Mouse (Mus musculus) midbrain, embryonic 16.5 days (tissue): ENCODE measurements around the gene Map4k3. TPM values are rescaled to one million over a fixed set of nuclear protein-coding genes. Genes with fewer than 3 reads are reported as not detected.

Experiments used
- ATAC-seq: fragments of 200-750 bp; cut with Nextera tagmentation; 2 replicates; pipeline ENCODE4 v1.8.0; 2017; ENCODE audit warnings: moderate TSS enrichment
- H3K27ac ChIP-seq: fragments of 300-500 bp; sonication (generic); 2 replicates; pipeline ENCODE4 v1.5.1; 2014; ENCODE audit warnings: mild to moderate bottlenecking, low read length, mixed read lengths
- H3K27me3 ChIP-seq: fragments of 300-500 bp; sonication (generic); 2 replicates; pipeline ENCODE4 v1.6.1; 2014; ENCODE audit warnings: low read depth, low read length, mixed read lengths; ENCODE audit not compliant: control insufficient read depth, insufficient read depth
- H3K36me3 ChIP-seq: fragments of 300-500 bp; sonication (generic); 2 replicates; pipeline ENCODE4 v1.6.1; 2014; ENCODE audit warnings: mild to moderate bottlenecking, low read length, moderate library complexity, mixed read lengths; ENCODE audit not compliant: control insufficient read depth, insufficient read depth
- H3K4me1 ChIP-seq: fragments of 300-500 bp; sonication (generic); 2 replicates; pipeline ENCODE4 v1.6.1; 2014; ENCODE audit warnings: mild to moderate bottlenecking, low read length, mixed read lengths; ENCODE audit not compliant: control insufficient read depth, insufficient read depth
- H3K4me2 ChIP-seq: fragments of 300-500 bp; sonication (generic); 2 replicates; pipeline ENCODE4 v1.6.1; 2014; ENCODE audit warnings: mild to moderate bottlenecking, low read length, mixed read lengths
- H3K4me3 ChIP-seq: fragments of 300-500 bp; sonication (generic); 2 replicates; pipeline ENCODE4 v1.5.1; 2014; ENCODE audit warnings: low read depth, mild to moderate bottlenecking, low read length, moderate library complexity, mixed read lengths
- H3K9ac ChIP-seq: fragments of 300-500 bp; sonication (generic); 2 replicates; pipeline ENCODE4 v1.6.1; 2014; ENCODE audit warnings: low read depth, low read length, mixed read lengths
- H3K9me3 ChIP-seq: fragments of 300-500 bp; sonication (generic); replicated peaks from 2 replicates; pipeline ENCODE4 v1.6.1; 2014; ENCODE audit warnings: mild to moderate bottlenecking, low read length, mixed read lengths; ENCODE audit not compliant: control insufficient read depth, poor library complexity, severe bottlenecking
- WGBS: fragments of 180-500 bp; shearing (Covaris S2); extraction: QIAGEN DNeasy Blood & Tissue Kit; methylation state at CpG from one replicate; pipeline ENCODE4 v1.1.7; 2014; 5-methylcytosine and 5-hydroxymethylcytosine counted together
- polyA plus RNA-seq: library from polyadenylated mRNA; unstranded; fragments of >200 nt; fragmentation: Nextera tagmentation; extraction: Ambion mirVana; gene quantifications from 2 replicates; pipeline ENCODE4 v1.2.1, GENCODE M21; 2015

Map4k3 gene
- polyA plus RNA-seq, 1 experiment from 2014 or later, result 21.2 TPM

DNA sequence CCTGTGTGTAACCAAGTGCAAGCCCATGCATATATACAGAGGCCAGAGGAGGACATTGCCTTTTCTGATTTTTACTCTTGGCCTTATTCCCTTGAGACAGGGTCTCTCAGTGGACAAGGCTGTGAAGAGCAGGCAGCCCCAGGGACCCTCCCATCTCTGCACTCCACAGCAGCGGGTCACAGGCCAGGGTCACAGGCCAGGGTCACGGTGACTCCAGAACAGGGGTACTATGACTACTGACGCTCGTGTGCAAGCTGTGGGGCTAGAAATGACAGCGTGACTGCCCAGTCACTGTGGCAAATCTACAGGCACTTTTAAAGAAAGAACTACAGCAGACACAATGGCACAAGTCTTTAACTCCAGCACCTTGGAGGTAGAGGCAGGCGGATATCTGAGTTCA lies 50.1 kb downstream of the Map4k3 start:
- Histone ChIP-seq H3K4me3 (no peak overlapping the region), H3K9me3 (no peaks in the 10 kb centered on the region), H3K4me2 (no peak overlapping the region), H3K27ac (no peak overlapping the region), H3K27me3 (no peaks in the 10 kb centered on the region), H3K9ac (no peak overlapping the region), H3K36me3 (no peaks in the 10 kb centered on the region), H3K4me1 (no peaks in the 10 kb centered on the region; the same call in 1 of the 2 replicates)
- no peak for ATAC-seq
- 72% methylated on average over 6 of the region's 6 CpGs for WGBS

DNA sequence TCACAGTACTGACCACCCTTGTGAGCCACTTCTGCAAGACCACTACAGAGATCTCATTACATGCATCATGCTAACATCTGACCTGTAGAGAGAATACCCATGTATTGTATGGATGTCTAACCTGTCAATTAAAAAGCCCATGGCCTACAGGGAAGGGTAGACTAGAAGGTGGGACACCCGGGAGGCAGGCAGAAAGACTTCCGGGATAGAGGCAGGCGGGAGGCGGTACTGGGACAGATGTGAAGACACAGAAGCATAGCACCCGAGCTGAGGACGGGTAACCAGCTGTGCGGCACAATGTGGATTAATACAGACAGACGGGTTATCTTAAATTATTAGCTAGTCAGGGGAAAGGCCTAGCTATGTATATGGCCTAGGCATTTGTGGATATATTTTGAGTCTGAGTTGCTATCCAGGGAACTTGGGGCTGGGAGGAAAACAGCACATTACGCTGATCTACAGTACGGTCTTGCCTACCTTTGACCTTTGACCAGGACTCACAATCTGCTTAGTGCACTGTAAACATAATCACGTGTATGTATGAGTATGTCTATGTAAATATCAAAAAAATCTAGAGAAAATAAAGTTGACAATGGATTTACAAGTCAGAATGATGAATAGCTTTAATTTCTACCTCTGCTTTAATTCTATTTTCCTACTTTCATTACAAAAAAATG lies 51.3 kb downstream of the Map4k3 start:
- H3K27ac ChIP-seq, result no peak overlapping the region
- H3K4me2 ChIP-seq, result no peak overlapping the region
- H3K36me3 ChIP-seq, result no peaks in the 10 kb centered on the region
- H3K9ac ChIP-seq, result no peak overlapping the region
- no peaks in the 10 kb centered on the region for H3K9me3 ChIP-seq
- WGBS, result 69% methylated on average over 11 of the region's 11 CpGs
- ATAC-seq, result no peak
- no peaks in the 10 kb centered on the region; the same call in 1 of the 2 replicates for H3K4me1 ChIP-seq
- no peaks in the 10 kb centered on the region for H3K27me3 ChIP-seq
- H3K4me3 ChIP-seq, result no peak overlapping the region

DNA sequence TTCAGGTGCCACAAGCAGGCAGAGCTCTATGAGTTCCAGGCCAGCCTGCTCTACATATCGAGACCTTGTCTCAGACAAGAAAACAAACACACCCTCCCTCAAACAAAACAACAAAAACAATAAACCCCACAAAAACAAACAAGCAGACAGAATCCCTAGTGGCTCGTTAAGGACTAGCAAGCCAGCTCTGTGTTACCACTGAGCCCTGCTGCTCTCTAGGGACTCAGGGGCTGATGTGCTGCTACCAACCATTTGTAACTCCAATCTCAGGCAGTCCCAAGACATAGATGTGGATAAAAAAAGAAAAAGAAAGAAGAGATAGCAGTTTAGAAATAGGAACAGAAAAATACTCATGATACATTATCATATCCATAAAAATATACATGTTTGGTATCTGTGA lies 52.1 kb downstream of the Map4k3 start:
- Histone ChIP-seq H3K9me3 (no peaks in the 10 kb centered on the region), H3K27me3 (no peaks in the 10 kb centered on the region), H3K4me1 (no peaks in the 10 kb centered on the region; the same call in 1 of the 2 replicates), H3K9ac (no peak overlapping the region), H3K4me2 (no peak overlapping the region), H3K36me3 (no peaks in the 10 kb centered on the region), H3K4me3 (no peak overlapping the region), H3K27ac (no peak overlapping the region)
- ATAC-seq, result no peak
- 68% methylated on average over 2 of the region's 2 CpGs for WGBS

DNA sequence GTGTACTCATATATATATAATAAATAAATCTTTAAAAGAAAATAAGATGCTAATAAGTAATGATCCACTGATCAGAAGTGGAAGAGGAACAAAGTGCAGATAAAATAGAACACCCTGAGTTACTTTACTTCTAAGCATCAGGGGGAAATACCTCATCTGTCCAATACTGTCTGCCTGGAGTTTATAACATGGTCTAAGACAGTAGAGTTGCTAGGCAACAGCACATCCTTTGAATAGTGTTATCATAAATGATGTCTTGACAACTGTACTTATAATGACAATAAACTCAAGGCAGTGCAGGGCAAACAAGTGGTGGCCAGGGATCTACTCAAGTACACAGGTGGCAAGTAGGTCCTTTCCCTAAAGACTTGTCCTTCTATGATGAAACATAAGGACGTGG lies 57.9 kb downstream of the Map4k3 start:
- H3K4me2 ChIP-seq, result no peak overlapping the region
- no peaks in the 10 kb centered on the region for H3K9me3 ChIP-seq
- H3K4me3 ChIP-seq, result no peak overlapping the region
- no peaks in the 10 kb centered on the region for H3K27me3 ChIP-seq
- 97% methylated on average over 1 of the region's 1 CpGs for WGBS
- ATAC-seq, result peak; percentile 59; the same call in 1 of the 2 replicates
- H3K9ac ChIP-seq, result no peak overlapping the region
- no peaks in the 10 kb centered on the region for H3K36me3 ChIP-seq
- H3K27ac ChIP-seq, result no peak overlapping the region
- no peaks in the 10 kb centered on the region for H3K4me1 ChIP-seq

DNA sequence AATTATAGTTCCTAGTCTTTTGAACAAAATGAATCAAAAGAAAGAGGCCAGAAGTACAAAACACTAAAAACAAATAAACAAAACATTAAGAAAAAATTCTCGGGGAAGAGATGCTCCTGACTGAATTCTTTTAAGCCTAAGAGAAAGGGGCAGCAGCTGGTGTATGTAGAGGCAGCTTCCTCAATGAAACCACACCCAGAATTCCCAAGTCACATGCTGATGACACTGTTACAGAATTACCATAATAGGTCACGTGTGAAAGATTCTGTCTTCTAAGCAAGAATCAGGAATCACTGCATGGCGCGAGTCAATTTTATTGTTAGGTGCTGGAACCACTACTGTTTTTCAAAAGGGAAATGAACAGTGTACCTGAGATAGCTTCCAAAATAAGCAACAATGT lies 64.7 kb downstream of the Map4k3 start:
- no peak for ATAC-seq
- Histone ChIP-seq H3K4me2 (no peak overlapping the region), H3K27ac (no peak overlapping the region), H3K9me3 (no peaks in the 10 kb centered on the region), H3K27me3 (no peaks in the 10 kb centered on the region), H3K4me1 (peaks cover 5% of the 10 kb centered on the region; the same call in 1 of the 2 replicates), H3K36me3 (no peaks in the 10 kb centered on the region), H3K4me3 (no peak overlapping the region), H3K9ac (no peak overlapping the region)
- 86% methylated on average over 4 of the region's 4 CpGs for WGBS

DNA sequence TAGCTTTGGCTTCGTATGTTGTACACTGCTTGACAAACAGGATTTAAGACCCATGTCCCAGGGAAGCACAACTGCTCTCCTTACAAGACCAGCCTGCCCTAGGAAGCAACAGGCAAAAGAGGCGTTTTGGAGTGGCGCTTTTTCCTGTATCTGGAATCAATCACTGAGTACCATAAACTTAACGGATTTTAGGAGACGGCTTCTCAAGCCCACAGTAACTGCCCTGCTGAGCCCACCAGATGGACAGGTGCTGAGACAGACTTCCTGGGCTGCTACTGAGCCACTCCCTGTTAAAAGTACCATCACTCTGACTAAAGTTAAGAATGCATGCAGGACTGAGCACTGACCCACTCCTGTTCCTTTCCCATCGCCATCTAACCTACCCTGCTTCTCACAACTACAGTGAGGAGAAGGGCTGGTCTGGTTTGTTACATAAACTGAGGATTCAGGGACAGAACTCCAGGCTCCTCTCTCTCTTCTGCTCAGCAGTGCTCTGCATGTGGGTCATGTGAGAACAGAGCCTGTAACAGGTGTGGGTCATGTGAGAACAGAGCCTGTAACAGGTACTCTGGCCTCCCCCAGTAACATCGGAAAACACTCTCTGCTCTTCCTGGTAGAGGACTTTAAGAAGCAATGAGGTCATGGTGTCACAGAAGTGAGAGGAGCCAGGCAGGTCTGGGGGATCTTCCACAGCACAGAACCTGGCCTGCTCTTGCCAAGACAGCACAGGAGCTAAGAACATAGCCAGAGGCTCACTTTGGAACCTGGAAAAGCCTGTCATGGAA lies 65.3 kb downstream of the Map4k3 start:
- no peaks in the 10 kb centered on the region for H3K27me3 ChIP-seq
- WGBS, result 90% methylated on average over 7 of the region's 7 CpGs
- no peak overlapping the region for H3K4me2 ChIP-seq
- ATAC-seq, result no peak
- H3K4me1 ChIP-seq, result peaks cover 5% of the 10 kb centered on the region; the same call in 1 of the 2 replicates
- no peak overlapping the region for H3K27ac ChIP-seq
- no peak overlapping the region for H3K4me3 ChIP-seq
- H3K9ac ChIP-seq, result no peak overlapping the region
- no peaks in the 10 kb centered on the region for H3K36me3 ChIP-seq
- H3K9me3 ChIP-seq, result no peaks in the 10 kb centered on the region

DNA sequence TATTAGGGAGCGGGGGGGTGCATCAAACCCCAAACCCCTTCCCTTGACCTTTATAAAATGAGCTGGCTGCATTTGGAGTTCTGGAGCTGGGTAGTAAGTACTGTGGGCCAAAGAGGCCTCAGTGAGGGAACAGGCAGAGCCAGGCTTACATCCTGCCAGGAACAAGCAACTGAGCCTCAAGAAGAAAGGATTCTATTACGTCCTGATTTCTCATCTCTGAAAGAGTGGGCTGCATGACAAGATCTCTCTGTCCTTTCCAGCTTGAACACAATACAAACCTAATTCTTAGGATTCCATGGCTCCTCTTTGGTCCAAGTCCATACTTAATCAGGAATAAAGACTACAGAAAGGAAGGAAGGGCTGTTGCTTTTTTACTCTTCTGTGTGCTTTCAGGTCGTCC lies 66.4 kb downstream of the Map4k3 start:
- Histone ChIP-seq H3K9me3 (no peaks in the 10 kb centered on the region), H3K4me3 (no peak overlapping the region), H3K4me1 (peaks cover 5% of the 10 kb centered on the region; the same call in 1 of the 2 replicates), H3K27ac (no peak overlapping the region), H3K36me3 (no peaks in the 10 kb centered on the region), H3K27me3 (no peaks in the 10 kb centered on the region), H3K9ac (no peak overlapping the region), H3K4me2 (no peak overlapping the region)
- 73% methylated on average over 3 of the region's 3 CpGs for WGBS
- ATAC-seq, result no peak

DNA sequence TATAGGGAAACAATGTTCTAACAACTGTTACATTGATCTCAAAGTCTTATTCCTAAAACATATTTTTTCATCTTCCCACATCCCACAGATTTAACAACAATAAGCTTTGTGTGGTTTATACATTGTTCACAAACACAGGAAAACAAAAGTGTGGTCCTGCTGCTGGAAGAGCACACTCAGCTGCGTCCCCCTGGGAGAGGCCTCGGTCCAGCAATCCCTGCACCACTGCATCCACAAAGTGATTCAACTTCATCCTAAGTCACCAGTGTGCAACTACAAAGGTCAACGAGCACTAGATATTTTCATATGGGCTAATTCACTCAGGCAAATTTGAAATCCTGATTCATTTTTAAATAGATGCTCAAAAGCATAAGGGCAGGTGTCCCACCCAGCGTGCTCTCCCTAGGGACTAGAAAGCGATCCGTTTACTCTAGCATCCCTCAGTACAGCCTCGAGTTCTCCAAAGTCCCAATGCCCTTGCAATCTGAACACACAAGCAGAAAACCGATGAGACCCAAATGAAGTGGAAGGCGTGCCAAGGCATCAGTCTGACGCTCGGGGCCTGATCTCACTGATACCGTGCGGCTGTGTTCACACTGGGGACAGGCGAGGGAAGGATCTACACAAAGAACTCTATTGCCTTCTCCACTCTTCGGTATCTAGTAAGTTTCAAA lies 67.4 kb downstream of the Map4k3 start:
- no peak overlapping the region for H3K27ac ChIP-seq
- 68% methylated on average over 15 of the region's 15 CpGs for WGBS

DNA sequence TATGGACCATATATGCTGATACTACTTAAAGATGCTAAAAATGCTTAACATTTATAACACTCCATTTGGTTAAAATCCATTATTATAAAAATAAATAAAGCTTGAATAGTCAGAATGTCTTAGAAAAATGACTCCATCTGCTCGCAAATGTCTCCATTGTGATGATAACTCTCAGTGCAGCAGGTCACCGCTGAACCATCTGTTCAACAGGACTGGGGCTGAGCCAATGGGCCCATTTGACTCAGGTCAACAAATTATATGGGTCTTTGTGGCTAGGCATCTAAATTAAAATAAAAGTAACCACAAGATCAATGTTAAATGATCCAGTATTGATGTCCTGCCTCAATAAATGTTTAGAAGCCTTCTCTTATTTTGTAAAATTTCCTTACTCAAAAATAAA lies 68.1 kb downstream of the Map4k3 start:
- Histone ChIP-seq H3K4me2 (no peak overlapping the region), H3K9me3 (no peaks in the 10 kb centered on the region), H3K36me3 (peaks cover 2% of the 10 kb centered on the region), H3K27me3 (no peaks in the 10 kb centered on the region), H3K9ac (no peak overlapping the region), H3K27ac (no peak overlapping the region), H3K4me3 (no peak overlapping the region), H3K4me1 (peaks cover 5% of the 10 kb centered on the region; the same call in 1 of the 2 replicates)
- WGBS, result 40% methylated on average over 2 of the region's 2 CpGs
- no peak for ATAC-seq

More for the DNA sequence above, 67.4 kb downstream of the Map4k3 start:
- ATAC-seq, result no peak
- Histone ChIP-seq H3K4me1 (peaks cover 5% of the 10 kb centered on the region; the same call in 1 of the 2 replicates), H3K9me3 (no peaks in the 10 kb centered on the region), H3K36me3 (no peaks in the 10 kb centered on the region), H3K9ac (no peak overlapping the region), H3K4me2 (no peak overlapping the region), H3K27me3 (no peaks in the 10 kb centered on the region), H3K4me3 (no peak overlapping the region)
